Mouse (Mus musculus): ENCODE measurements at regions not wholly inside any gene's neighbourhood (a gene's known extent, or its start where the extent isn't known, plus 50 kb on each side); places are given as distances from the start of the nearest gene placed in this dataset.

DNA sequence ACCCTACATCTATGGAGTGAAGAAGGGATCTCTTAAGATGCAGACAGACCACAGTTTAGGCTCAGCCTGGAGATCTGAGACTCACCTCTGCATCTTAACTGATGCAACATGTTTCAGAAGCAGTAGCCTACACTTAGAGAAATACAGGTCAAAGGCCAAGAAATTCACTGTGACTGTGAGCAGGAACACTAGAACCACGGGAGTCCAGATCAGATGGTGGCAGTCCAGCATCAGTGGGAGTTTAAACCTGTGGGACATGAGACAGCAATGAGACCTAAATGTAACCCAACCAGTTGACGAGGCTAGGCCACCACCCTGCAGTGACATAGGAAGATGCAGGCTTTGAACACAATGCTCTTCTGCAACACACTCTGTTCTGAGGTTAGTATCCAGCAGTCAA lies 511.1 kb upstream of the Mgmt start:
- DNase-seq, result no peak

DNA sequence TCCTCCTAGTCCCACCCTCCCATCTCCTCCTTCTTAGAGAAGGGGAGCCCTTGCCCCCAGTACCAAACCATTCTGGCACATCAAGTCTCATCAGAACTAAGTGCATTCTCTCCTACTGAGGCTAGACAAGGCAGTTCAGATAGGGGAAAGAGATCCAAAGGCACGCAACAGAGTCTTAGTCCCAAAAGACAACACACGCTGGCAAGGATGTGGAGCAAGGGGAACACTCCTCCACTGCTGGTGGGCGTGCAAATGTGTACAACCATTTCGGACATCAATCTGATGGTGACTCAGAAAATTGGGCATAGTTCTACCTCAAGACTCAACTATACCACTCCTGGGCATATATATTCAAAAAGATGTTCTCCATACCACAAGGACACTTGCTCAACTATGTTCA lies 506.7 kb upstream of the Mgmt start:
- no peak for DNase-seq

DNA sequence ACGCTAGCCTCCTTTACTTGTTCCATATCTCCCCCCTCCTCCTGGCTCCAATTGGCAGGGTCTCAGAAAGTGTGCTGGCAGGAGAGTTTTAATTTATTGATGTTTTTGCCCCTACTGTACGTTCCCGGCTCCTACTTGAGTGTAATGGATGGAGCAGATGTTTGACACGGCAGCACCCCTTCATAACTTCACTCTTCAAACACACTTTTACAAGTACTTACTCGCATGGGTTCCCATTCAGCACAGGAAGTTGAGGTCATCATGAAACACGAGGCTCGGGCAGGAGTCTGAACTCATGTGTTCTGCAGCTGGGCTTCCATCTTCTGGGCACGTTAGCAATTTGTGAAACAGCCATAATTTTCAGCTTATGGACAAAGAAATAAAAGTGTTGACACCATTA lies 504.3 kb upstream of the Mgmt start:
- no peak for DNase-seq

DNA sequence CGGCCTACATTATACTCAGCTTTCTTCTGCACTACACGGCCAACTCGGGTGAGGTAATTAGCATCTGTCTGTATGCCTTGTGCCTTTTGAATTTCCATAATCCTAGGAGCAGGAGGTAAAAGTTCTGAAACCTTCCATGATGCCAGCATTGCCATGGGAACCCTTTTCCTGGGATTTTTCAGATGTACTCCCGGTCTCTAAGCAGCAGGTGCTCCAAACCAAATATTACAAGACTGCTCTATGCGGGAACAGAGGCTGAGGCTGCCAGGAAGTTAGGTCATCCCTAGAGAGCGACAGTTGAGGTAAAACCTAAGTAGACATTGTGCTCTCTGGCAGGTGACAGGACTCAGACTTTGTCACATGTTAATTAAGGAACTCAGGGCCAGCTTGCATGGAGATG lies 501.0 kb upstream of the Mgmt start:
- DNase-seq, result no peak

DNA sequence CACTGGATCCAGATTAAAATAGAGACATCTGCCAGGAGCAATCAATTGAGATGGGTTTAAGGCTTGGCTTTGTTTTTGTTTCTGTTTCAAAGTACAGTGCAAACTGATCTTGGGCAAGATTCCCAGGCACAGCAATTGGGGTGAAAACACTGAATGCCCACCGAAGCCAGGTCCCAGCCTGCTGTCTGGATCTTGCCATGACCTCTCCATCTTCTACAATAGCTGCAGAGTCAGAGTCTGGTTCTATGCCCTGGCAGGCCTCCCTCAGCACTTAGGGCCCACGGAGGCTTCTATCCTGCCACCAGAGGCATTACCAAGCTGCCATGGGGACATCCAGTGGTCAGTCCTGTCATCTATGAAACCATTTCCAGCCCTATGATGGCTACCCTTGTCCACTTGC lies 498.6 kb upstream of the Mgmt start:
- no peak for DNase-seq

DNA sequence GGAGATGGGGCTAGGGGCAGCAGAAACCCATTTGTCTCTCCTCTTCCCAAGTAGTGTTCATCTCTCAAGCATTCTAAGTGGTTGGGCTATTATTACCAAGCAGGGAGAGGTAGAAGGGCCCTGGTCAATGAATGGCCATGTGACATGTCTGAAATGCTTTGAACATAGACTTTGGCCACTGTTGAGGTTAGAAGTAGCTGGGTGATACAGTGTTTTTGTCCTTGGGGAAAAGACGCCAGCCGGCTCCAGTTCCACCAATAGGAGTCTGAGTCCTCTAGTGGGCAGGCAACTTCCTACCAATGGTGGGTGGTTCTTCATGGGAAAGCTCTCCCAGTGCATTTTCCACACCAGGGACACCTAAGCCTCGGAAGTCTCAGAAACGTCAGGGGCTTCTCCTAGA lies 497.3 kb upstream of the Mgmt start:
- no peak for DNase-seq

DNA sequence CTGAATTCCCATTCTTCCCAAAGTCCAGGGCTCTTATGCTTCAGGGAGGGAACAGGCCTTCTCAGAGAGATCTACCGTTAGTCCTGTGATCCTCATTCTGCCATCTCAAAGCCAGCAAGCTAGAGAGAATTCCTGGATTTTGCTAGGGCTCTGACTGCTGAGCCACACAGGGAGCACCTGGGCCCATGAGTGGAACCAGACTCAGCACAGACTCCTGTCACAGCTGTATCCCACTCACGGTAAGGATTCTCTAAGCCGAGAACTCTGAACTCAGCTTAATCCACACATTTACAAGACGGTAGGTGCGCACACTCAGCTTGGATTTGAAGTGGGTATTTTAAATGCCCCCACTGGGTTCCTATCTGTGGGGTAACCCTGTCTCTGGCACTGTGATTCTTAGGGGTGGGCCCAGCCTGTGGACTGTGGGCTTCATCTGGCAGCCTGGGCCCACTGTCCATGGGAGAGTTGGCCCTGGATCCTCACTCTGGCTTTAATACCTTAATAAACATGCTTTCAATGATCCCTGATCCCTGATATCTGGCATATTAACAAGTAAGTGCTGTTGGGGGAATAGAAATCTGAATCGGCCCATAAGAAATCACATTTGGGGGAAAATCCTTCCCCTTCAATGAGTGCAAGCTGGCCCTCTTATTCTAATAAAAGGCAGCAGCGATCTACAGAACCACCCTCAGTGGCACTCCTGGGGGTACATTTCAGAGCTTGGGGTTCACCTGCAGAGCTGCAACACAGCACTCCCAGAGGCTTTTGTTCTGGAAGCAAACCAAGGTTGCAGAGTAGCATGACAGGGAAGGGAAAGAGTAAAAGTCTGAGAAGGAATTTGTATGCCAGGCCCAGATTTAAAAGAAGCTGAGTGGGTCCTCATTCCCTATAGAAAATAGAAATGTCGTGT lies 491.5 kb upstream of the Mgmt start:
- DNase-seq, result no peak

DNA sequence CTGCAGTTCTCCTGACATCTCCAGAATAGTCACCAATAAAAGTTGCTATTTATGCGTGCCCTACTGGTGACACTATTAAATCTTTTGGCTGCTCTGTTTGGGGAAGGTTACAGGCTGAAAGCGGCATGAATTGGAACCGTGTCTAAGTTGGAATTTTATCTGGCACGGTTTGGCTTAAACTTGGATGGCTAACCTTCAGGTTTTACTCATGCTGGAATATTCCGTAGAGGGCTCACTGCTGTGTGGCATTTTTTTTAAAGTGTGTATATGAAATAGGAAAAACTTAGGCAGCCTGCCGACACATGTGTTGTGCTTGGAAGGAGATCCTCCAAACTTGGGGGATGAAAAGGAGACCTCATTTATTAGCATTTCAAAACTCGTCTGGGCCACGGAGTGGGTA lies 489.0 kb upstream of the Mgmt start:
- DNase-seq, result no peak

DNA sequence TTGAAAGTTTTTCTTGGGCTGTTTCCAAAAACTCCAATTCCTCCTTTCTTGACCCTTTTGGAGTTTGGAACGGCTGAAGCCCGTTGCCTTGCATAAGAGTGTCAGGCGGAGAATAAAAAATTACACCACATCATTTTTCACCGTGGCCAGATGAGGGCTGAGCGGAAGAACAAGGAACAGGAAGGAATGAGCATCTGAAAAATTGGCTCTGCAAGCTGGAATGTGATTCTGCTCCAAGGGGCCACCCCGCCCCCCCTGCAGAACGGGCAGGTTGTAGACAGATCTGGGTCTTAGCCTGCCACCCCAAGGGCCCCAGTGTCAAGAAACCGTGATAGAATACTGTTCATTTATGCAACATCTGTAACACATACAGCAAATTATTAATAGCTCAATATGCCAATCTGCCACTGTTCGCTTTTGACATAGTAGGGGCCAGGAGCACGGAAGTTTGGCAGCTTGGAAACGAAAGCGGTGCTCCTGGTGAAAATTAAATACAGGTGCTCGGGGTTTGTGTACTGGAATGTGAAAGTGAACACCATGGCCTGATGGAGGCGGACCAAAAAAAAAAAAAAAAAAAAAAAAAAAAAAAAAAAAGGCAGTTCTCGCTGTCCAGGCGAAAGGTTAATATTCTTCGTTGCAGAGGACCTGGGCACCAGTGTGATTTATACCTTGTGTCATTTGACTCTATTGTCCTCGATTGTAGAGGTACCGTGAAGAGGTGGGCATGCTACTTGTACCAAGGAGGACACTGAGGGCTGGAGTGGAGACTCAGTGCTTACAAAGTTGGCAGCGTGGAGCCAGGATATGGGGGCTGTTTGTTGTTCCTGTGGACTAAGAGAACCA lies 487.9 kb upstream of the Mgmt start:
- DNase-seq, result no peak

DNA sequence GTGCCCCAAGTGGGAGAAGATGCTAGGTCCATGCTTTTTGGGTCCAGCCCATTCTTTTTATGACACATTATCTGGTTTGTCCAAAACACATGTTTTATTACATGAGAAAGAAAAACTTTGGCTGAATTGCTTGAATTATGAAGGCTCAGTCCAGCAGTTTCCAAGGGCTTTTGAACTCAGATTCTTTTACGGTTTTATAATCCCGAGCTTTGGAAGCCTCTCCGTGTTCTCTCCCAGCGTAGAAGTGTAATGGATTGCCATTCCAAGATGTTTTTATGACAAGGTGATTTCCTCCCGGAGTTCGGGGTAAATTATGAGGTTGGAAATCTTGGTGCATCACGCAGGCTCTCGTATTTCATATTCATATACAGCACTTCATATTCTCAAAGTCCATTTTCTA lies 479.6 kb upstream of the Mgmt start:
- no peak for DNase-seq

DNA sequence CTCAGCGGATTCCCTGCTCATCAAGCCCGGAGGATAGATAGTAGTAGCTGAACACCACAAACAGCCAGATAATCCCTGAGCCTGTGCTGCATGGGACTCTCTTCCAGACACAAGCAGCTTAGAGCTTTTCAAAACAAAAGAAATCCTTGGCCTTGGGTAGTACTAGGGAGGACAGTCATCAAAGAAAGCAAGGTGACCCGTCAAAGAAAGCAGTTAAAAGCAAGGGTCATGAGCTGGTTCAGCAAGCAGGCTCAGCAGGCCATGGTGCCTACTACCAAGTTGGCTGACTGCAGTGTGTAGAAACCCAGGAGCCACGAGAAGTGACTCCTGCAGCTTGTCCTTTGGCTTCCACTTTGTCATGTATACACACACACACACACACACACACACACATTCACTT lies 477.1 kb upstream of the Mgmt start:
- no peak for DNase-seq

DNA sequence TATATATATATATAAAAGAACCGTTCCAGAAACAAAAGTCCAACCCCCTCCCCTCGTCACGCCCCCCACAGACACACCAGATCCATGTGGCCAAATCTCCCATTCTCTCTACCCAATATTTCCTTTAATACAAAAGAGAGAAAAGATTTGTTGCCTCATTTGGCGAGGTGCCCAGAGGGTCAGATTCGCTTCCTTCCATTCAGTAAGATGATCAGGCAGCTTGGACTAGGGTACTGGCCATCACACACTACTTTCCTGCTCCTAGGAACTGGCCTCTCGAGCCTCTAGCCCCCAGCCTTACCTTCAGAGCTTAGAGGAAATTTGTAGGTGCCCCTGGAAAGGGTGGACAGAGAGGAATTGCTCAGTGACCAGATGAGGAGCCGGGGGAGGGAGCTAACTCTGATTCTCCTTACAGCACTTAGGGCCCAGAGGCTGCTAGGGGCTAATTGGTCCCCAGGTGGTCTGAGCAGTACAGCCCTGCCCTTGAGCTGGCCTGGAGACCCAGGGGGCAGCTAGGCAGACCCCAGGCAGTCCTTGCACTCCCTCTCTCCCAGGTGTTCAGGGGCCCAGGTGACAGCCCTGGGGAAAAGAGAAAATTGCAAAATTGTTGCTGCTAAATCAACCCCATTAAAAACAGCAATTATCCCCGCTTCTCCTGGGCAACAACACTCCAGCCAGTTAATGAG lies 470.4 kb upstream of the Mgmt start:
- DNase-seq, result peak in 1 of 2 experiments; percentile 4

DNA sequence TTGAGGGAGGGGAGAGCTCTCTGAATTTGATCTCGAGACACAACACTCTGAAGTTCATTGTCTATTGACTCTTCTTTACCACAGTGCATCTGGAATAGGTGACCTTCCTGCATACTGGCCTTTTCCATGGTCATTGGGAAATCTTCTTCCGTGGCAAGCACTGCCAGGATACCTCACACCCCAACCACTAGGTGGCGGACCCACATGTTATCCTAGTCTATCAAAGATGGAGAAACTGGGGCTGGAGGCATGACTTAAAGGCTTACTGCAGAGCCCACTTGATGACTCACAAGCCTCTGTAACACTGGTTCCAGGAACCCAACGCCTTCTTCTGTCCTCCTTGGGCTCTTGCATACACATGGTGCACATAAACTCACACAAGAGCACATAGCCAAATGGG lies 467.2 kb upstream of the Mgmt start:
- DNase-seq, result no peak

DNA sequence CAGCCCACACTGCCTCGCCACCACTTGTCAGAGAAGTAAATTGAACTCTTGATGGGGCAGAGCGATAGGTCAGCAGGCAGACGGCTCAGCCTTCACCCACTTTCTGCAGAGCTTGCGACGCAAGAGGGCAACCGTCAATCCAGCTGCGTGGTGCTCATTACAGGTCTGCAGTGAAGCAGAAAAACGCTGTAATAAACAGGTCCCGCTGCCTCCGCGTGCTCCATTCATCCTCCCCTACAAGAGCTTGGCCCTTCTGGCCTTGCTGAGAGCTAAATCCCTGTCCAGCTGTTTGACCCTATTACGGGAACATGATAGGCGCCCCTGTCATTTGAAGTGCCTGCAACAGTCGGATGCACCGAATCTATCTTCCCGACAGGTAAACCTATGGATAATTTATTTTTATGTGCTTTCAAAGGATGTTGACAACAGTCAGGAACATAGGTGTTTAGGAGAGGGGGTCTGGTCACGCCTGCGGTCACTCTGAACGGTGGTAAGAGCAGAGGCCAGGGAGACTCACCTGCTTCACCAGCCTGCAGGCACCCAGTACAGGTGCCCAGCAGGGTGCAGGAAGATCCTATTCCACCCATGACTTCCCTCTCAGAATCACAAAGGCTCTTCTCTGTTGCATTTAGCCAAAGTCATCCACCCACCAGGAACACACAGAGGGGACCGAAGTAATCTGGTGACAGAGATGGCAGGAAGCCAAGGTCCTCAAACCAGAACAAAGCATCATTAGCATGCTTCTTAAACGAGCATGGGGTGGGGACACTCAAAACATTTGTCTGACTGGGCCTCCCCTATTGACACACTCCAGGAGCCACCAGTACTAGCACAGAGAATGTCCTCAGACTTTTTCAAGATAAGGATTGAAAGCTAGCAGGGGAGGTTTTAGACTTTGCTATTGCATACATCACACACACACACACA lies 464.1 kb upstream of the Mgmt start:
- no peak for DNase-seq

DNA sequence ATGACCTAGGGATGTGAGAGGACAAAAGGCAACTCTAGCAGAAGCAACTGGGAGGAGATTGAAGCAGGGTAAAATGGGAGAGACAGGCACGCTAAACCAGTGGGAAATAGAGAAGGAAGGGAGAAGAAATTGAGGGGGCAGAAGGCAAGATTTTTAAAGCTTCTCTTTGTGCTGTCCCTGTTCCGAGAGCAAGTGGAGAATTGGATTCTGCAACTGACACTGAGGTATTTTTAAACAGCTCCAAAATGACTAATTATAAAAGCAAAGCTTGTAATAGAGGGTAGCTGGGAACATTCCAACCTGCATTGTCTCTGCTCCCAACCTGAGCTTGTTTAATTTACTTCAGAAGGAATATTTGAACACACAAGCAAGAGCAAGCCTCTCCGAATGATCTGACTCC lies 460.7 kb upstream of the Mgmt start:
- DNase-seq, result no peak

DNA sequence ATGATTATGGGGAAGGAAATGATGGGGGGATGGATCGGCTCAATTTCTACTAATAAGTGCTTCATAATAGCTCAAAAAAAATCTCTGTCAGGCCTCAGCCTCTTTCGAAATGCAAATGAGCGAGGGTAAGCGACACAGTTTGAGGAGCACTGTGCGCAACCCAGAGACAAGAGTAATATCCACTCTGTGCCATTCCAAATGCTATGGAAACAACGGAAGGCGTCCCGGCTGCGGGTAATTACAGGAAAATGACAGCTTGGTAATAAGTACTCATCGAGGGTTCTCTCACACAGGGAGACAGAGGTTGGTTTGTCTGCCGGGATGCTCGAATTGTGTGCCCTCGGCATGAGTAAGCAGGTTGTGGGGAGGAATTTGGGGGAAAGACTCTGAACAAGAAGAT lies 459.9 kb upstream of the Mgmt start:
- DNase-seq, result no peak

DNA sequence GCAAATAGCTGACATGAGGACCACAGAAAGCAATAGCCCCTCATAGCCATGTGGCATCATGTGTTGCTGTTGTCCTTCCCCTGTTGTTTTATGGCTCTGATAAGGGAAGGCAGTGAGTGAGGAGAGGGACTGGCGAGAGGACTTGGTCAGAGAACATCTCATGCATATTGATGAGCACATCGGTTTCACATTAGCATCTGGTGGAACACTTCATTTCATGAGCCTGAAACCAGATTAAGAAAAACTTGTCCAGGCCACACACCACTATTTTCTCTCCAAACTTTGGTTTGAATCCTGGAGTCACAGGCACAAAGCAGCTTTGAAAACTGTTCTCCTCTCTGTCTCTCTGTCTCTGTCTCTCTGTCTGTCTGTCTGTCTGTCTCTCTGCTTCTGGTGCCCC lies 451.0 kb upstream of the Mgmt start:
- DNase-seq, result no peak

DNA sequence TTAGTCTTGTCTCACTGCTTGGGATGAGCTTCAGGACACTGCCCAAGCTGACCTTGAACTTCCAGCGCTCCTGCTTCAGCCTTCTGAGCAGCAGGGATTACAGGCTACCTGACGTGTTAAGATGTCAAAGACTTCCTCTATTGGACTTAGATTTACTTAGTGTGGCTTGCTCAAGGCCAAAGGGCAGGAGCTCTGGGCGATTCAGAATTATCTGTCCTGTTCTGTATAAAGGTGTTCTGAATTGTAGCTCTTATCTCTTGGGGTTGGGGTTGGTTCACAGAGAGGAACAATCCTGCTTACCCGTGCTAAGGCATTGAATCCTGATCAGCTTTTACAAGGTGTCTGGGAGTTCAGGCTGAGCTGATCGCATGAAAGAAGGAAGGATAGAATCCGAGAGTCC lies 449.3 kb upstream of the Mgmt start:
- no peak for DNase-seq

DNA sequence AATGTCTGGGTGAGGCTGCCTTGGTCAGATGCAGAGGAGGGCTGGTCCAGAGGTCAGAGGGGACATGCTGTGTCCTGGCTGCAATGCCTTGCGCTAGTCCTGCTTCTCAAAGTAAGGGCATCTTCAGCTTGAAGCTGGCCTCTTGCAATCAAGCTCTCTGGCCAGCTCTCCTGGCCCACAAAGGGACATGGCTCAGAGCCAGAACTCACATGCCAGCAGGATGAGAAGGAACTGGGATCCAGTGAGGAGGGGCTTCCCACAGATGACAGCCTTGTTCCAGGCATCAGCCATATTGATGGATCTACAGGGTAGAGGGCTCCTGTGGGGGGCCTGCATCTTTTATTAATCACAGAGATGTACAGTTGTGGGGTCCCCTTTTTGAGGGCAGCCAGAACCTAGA lies 445.1 kb upstream of the Mgmt start:
- peak in 1 of 2 experiments; percentile 35 for DNase-seq

DNA sequence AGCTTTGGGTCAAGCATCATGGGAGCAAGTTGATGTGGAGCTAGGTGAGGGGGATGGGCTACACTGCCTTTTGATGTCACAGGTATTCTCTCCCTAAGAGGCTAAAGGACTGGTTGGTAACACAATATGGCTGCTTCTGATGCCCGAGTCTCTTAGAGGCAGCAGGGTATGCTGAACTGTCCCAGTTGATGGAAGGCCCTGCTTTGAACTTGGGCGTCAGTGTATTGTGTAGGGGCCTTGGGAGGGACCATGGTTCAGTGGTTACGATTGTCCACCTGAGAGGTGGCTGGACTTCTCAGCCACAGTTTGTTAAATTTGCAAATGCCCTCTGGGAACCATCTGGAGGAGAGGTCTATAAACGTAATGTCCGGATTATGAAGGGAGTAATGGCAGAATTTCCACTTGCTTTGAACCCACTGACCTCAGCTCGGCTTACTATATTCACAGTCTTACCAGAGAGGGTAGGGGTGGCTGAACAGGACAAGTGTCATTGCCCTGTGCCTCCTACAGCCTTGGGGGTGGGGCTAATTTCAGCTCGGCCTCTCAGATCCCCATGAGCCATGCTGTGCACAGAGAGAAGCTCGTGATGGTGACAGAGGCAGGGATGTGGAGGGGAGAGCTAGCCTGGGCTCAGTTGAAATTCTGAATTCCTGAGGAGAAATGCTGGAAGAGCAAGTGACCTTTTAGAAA lies 442.6 kb upstream of the Mgmt start:
- no peak for DNase-seq

DNA sequence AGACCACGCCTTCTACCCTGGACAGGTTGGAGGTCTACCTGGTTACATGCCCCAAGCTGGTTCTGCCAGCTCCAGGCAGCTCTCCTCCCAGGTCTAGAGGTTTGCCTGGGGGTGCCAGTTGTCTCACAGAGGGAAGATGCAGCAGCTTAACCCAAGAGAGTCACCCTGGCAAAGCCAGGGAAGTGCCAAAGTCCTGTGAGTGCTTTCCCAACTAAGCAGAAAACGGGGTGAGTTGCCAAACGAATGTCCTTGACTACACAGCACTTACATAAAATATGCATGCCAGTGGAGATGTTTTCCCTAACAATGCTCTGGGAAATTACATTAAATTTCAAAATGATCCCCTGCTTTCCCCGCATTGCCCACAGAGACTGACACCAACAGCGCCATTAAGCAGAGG lies 441.9 kb upstream of the Mgmt start:
- no peak for DNase-seq

DNA sequence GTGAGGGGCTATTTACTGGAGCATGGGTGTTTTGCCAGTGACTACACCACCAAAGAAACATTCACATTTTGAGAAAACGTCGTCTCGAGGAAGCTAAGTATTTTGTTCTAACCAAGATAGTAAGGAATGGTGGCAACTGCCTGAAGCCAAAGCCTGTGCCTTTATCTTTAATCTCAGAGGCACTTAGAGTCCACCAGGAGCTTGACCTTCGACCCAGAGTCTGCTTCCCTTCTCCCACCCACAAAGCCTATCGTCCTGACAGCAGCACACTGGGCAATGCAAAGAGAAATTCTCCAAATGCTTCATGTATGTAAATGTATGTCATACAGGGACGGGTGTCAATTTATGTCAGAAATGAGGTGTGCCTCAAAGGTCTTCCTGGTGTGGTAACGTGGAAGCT lies 437.2 kb upstream of the Mgmt start:
- no peak for DNase-seq
